In the genomic region with DNA sequence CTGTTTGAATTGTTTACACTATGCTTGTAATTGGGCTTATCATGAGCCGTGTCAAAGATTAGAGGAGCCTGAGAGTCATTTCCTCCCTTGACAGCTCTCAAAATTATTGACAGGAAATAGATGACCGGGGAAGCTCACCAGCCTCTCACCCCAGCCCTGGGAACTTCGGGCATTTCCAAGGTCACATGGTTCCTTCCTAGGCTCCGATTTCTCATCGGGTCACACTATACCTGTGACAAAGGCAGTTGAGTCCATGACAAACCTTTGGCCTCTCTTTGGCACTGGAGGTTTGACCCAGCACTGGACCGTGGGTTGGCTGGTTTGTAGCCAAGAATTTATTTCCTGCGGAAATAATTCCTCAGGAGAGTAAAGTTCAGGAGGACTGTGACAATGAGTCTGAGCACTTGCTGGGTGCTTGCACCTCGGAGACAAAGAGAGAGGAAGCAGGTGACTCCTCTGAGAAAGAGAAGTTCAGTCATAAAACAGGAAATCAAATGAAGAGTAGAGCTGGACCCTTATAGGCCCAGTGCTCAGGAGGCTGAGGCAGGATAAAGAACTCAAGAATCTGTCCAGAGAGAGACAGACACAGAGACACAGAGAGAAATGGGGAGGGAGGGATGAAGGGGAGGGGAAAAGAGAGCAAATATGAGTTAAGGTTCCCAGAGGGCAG, we compare ENCODE assay signal across 17 mouse cellular contexts. TPM values are rescaled to one million over a fixed set of nuclear protein-coding genes. Genes with fewer than 3 reads are reported as not detected.
A peak's percentile ranks its signal among the peaks of the same experiment; 100 is the strongest.
DNase-seq lines count a peak whose midpoint lies in the region; ATAC-seq and TF ChIP-seq lines count a peak whose summit lies in the region.
"Had no signal": no experiment of that assay in that cellular context is flagged by ENCODE, and none has a peak within 500 bp of the region (broad histone marks: within the 10 kb centered on the region; RNA-seq: fewer than 3 reads in every experiment).

No protein-coding gene starts in this region.

- H3K9me3 ChIP-seq in lung, embryonic 16.5 days (ENCODE audit: control insufficient read depth, low read length): no peaks in the 10 kb centered on the region
- no peaks in the 10 kb centered on the region for H3K9me3 ChIP-seq in kidney, embryonic 16.5 days (ENCODE audit: low read length)
- H3K9me3 ChIP-seq in liver, postnatal 0 days (ENCODE audit: low read length): no peaks in the 10 kb centered on the region
- H3K9me3 ChIP-seq: heart, embryonic 12.5 days; lung, embryonic 15.5 days had no signal

- TF ChIP-seq POLR2A in lung, adult 2 months (IDR thresholded peaks at IDR 0.05; ENCODE audit: borderline replicate concordance, extremely low read depth, low read depth, low read length): no peak

- no peaks in the 10 kb centered on the region for H3K36me3 ChIP-seq in lung, embryonic 16.5 days (ENCODE audit: control insufficient read depth, insufficient read depth, low read length)
- H3K36me3 ChIP-seq in kidney, embryonic 16.5 days (ENCODE audit: insufficient read depth, low read length): no peaks in the 10 kb centered on the region
- no peaks in the 10 kb centered on the region for H3K36me3 ChIP-seq in liver, postnatal 0 days (replicated peaks; ENCODE audit: insufficient read depth, low read length)
- H3K36me3 ChIP-seq: heart, embryonic 12.5 days; lung, embryonic 15.5 days had no signal

- DNase-seq in adrenal gland, adult 8-10 months: peak; percentile 53
- no peak for DNase-seq in adrenal gland, postnatal 10 days
- no peak for DNase-seq in lung, adult 2 months
- no peak for DNase-seq in liver, postnatal 0 days
- no peak for DNase-seq in spleen, postnatal 14 days (ENCODE audit: low spot score in 2 of 2)
- DNase-seq in right cerebral cortex, postnatal 36 days (ENCODE audit: low spot score in 2 of 2): no peak
- DNase-seq: cerebellum, postnatal 25 days; layer of hippocampus, adult 9-11 months; right cerebral cortex, postnatal 4 days; thymus, adult 2 months had no signal

- H3K27ac ChIP-seq in lung, embryonic 16.5 days (ENCODE audit: low read length): no peak overlapping the region
- H3K27ac ChIP-seq in kidney, embryonic 16.5 days (ENCODE audit: low read length): 0 out of 2 replicates have a peak overlapping the region, but pooled peaks have one; percentile 6
- 0 out of 2 replicates have a peak overlapping the region, but pooled peaks have one; percentile 11 for H3K27ac ChIP-seq in liver, postnatal 0 days (ENCODE audit: low read depth)
- H3K27ac ChIP-seq: lung, embryonic 15.5 days had no signal

- no peaks in the 10 kb centered on the region for H3K4me1 ChIP-seq in lung, embryonic 16.5 days (replicated peaks; ENCODE audit: control insufficient read depth, insufficient read depth, low read length)
- no peaks in the 10 kb centered on the region; the same call in 1 of the 2 replicates for H3K4me1 ChIP-seq in lung, adult 2 months (ENCODE audit: control insufficient read depth, insufficient read depth, low read length)
- H3K4me1 ChIP-seq in kidney, embryonic 16.5 days (ENCODE audit: insufficient read depth, low read length): peaks cover 6% of the 10 kb centered on the region; the same call in 1 of the 2 replicates
- no peaks in the 10 kb centered on the region for H3K4me1 ChIP-seq in liver, postnatal 0 days (ENCODE audit: insufficient read depth)
- H3K4me1 ChIP-seq: heart, embryonic 12.5 days had no signal

- no peak for TF ChIP-seq CTCF in lung, adult 2 months (IDR thresholded peaks at IDR 0.05; ENCODE audit: insufficient read depth, low read length)
- no peak for TF ChIP-seq CTCF in liver, postnatal 0 days (IDR thresholded peaks at IDR 0.05; ENCODE audit: low read depth)

- 29% methylated on average over 8 of the region's 8 CpGs for WGBS in lung, embryonic 16.5 days
- 23% methylated on average over 8 of the region's 8 CpGs for WGBS in lung, adult 2 months
- WGBS in kidney, embryonic 16.5 days: 49% methylated on average over 8 of the region's 8 CpGs
- 38% methylated on average over 8 of the region's 8 CpGs for WGBS in liver, postnatal 0 days (ENCODE audit: insufficient replicate concordance)

- H3K4me3 ChIP-seq in lung, embryonic 16.5 days (ENCODE audit: low read length): no peak overlapping the region
- no peak overlapping the region for H3K4me3 ChIP-seq in lung, adult 2 months (replicated peaks; ENCODE audit: extremely low read depth, low read depth, low read length)
- H3K4me3 ChIP-seq in kidney, embryonic 16.5 days (ENCODE audit: low read length): no peak overlapping the region
- no peak overlapping the region for H3K4me3 ChIP-seq in liver, postnatal 0 days (ENCODE audit: low read depth, low read length)
- H3K4me3 ChIP-seq: erythroblast, embryonic 14.5 days; heart, embryonic 12.5 days; lung, embryonic 15.5 days had no signal

- no peaks in the 10 kb centered on the region for H3K27me3 ChIP-seq in lung, embryonic 16.5 days (ENCODE audit: control insufficient read depth, insufficient read depth, low read depth, low read length)
- no peaks in the 10 kb centered on the region for H3K27me3 ChIP-seq in kidney, embryonic 16.5 days (ENCODE audit: insufficient read depth, low read length)
- H3K27me3 ChIP-seq in liver, postnatal 0 days (ENCODE audit: insufficient read depth, low read length): no peaks in the 10 kb centered on the region
- H3K27me3 ChIP-seq: heart, embryonic 12.5 days; lung, embryonic 15.5 days had no signal

- no peak overlapping the region for H3K4me2 ChIP-seq in lung, embryonic 16.5 days (ENCODE audit: low read depth, low read length)
- H3K4me2 ChIP-seq in kidney, embryonic 16.5 days (replicated peaks; ENCODE audit: low read depth, low read length): no peak overlapping the region
- H3K4me2 ChIP-seq in liver, postnatal 0 days (ENCODE audit: low read depth, low read length): no peak overlapping the region
- H3K4me2 ChIP-seq: heart, embryonic 12.5 days; lung, embryonic 15.5 days had no signal

- 0 out of 2 replicates have a peak, but pooled peaks have one; percentile 28 for ATAC-seq in lung, embryonic 16.5 days (ENCODE audit: low read depth)
- ATAC-seq in kidney, embryonic 16.5 days (ENCODE audit: low FRiP score, low TSS enrichment): peak; percentile 46; the same call in 1 of the 2 replicates
- peak; percentile 66 for ATAC-seq in liver, postnatal 0 days
- ATAC-seq: forebrain, embryonic 16.5 days; Patski had no signal

- H3K9ac ChIP-seq in lung, embryonic 16.5 days (ENCODE audit: low read length): no peak overlapping the region
- no peak overlapping the region for H3K9ac ChIP-seq in kidney, embryonic 16.5 days (replicated peaks; ENCODE audit: low read length)
- H3K9ac ChIP-seq in liver, postnatal 0 days (replicated peaks): no peak overlapping the region
- H3K9ac ChIP-seq: heart, embryonic 12.5 days; lung, embryonic 15.5 days had no signal

- 0 out of 2 replicates have a peak, but pooled peaks have one; percentile 45 for TF ChIP-seq EP300 in liver, postnatal 0 days (IDR thresholded peaks at IDR 0.05; ENCODE audit: low read depth)

RNA-seq across cellular contexts. Expression of a gene that starts 17.2 kb away (rescaled TPM):
- total RNA-seq in adrenal gland, adult 8-10 months (2022): 100 to 1,000 TPM in 1 of 4 experiments, 10 to 100 TPM in 3; 57.1 to 102 (median 78.3) TPM
- 10 to 100 TPM; 41.0 to 70.0 TPM for total RNA-seq in adrenal gland, postnatal 10 days (2021)
- 14.1 and 15.4 TPM in 2 replicates for polyA plus RNA-seq in lung, embryonic 16.5 days (2015; fragmentation: Nextera tagmentation; extraction: Ambion mirVana)
- polyA plus RNA-seq in lung, adult 2 months (2012; rRNA removed): 11.3 and 12.7 TPM in 2 replicates
- 20.9 and 26.4 TPM in 2 replicates for polyA plus RNA-seq in kidney, embryonic 16.5 days (2015; fragmentation: Nextera tagmentation; extraction: Ambion mirVana)
- polyA plus RNA-seq in liver, postnatal 0 days (2015; fragmentation: Nextera tagmentation; extraction: Ambion mirVana): 22.5 and 23.7 TPM in 2 replicates
